Mouse (Mus musculus): ENCODE measurements around the gene Dhrs2. TPM values are rescaled to one million over a fixed set of nuclear protein-coding genes. Genes with fewer than 3 reads are reported as not detected.
A peak's percentile ranks its signal among the peaks of the same experiment; 100 is the strongest.

Dhrs2 gene
- polyA plus RNA-seq, 1 experiment from 2014 or later, result not detected

- Histone ChIP-seq H3K4me1 (replicated peaks) (peaks cover 27% of the 10 kb centered on the region), H3K36me3 (no peaks in the 10 kb centered on the region), H3K4me2 (no peak overlapping the region), H3K9ac (no peak overlapping the region), H3K4me3 (no peak overlapping the region), H3K9me3 (replicated peaks) (peaks cover 3% of the 10 kb centered on the region), H3K27ac (ENCODE audit: poor library complexity, severe bottlenecking) (no peak overlapping the region), H3K27me3 (replicated peaks) (peaks cover 15% of the 10 kb centered on the region; the same call in 1 of the 2 replicates)
- 48% methylated on average over 2 of the region's 2 CpGs for WGBS
- ATAC-seq (ENCODE audit: insufficient number of reproducible peaks, low FRiP score), result no peak
These were observed 24.7 kb upstream of the Dhrs2 start for GRCm38 (mm10) chr14:55197121-55197520.

- peak; percentile 68 for ATAC-seq (ENCODE audit: insufficient number of reproducible peaks, low FRiP score)
- H3K4me3 ChIP-seq, result no peak overlapping the region
- H3K9ac ChIP-seq, result no peak overlapping the region
- H3K36me3 ChIP-seq, result no peaks in the 10 kb centered on the region
- peaks cover 15% of the 10 kb centered on the region; the same call in 1 of the 2 replicates for H3K27me3 ChIP-seq (replicated peaks)
- H3K9me3 ChIP-seq (replicated peaks), result peaks cover 5% of the 10 kb centered on the region
- WGBS, result 8% methylated on average over 2 of the region's 2 CpGs
- peaks cover 27% of the 10 kb centered on the region for H3K4me1 ChIP-seq (replicated peaks)
- H3K27ac ChIP-seq (ENCODE audit: poor library complexity, severe bottlenecking), result no peak overlapping the region
- H3K4me2 ChIP-seq, result no peak overlapping the region
These were observed 23.6 kb upstream of the Dhrs2 start for GRCm38 (mm10) chr14:55198187-55198586.

- Histone ChIP-seq H3K4me1 (replicated peaks) (no peaks in the 10 kb centered on the region), H3K9me3 (replicated peaks) (peaks cover 5% of the 10 kb centered on the region), H3K9ac (no peak overlapping the region), H3K36me3 (no peaks in the 10 kb centered on the region), H3K27ac (ENCODE audit: poor library complexity, severe bottlenecking) (no peak overlapping the region), H3K4me2 (no peak overlapping the region), H3K4me3 (no peak overlapping the region), H3K27me3 (replicated peaks) (no peaks in the 10 kb centered on the region)
- no peak for ATAC-seq (ENCODE audit: insufficient number of reproducible peaks, low FRiP score)
- 89% methylated on average over 3 of the region's 3 CpGs for WGBS
These were observed 17.3 kb upstream of the Dhrs2 start for GRCm38 (mm10) chr14:55204544-55204943.

GRCm38 (mm10) chr14:55205045-55205750, 16.6 kb upstream of the Dhrs2 start:
- peaks cover 5% of the 10 kb centered on the region for H3K9me3 ChIP-seq (replicated peaks)
- ATAC-seq (ENCODE audit: insufficient number of reproducible peaks, low FRiP score), result no peak
- WGBS, result 47% methylated on average over 3 of the region's 3 CpGs

GRCm38 (mm10) chr14:55208306-55208705, 13.5 kb upstream of the Dhrs2 start:
- WGBS, result 71% methylated on average over 2 of the region's 2 CpGs
- H3K4me3 ChIP-seq, result no peak overlapping the region
- H3K36me3 ChIP-seq, result no peaks in the 10 kb centered on the region
- no peak overlapping the region for H3K27ac ChIP-seq (ENCODE audit: poor library complexity, severe bottlenecking)
- H3K9me3 ChIP-seq (replicated peaks), result no peaks in the 10 kb centered on the region
- H3K9ac ChIP-seq, result no peak overlapping the region
- no peak overlapping the region for H3K4me2 ChIP-seq
- no peaks in the 10 kb centered on the region for H3K27me3 ChIP-seq (replicated peaks)
- no peaks in the 10 kb centered on the region for H3K4me1 ChIP-seq (replicated peaks)
- no peak for ATAC-seq (ENCODE audit: insufficient number of reproducible peaks, low FRiP score)

More at GRCm38 (mm10) chr14:55205045-55205750, 16.6 kb upstream of the Dhrs2 start:
- Histone ChIP-seq H3K36me3 (no peaks in the 10 kb centered on the region), H3K4me1 (replicated peaks) (no peaks in the 10 kb centered on the region), H3K27ac (ENCODE audit: poor library complexity, severe bottlenecking) (no peak overlapping the region), H3K27me3 (replicated peaks) (no peaks in the 10 kb centered on the region), H3K9ac (no peak overlapping the region), H3K4me2 (no peak overlapping the region), H3K4me3 (no peak overlapping the region)

- no peaks in the 10 kb centered on the region for H3K27me3 ChIP-seq (replicated peaks)
- no peak for ATAC-seq (ENCODE audit: insufficient number of reproducible peaks, low FRiP score)
- no peak overlapping the region for H3K9ac ChIP-seq
- 91% methylated on average over 3 of the region's 3 CpGs for WGBS
- no peak overlapping the region for H3K27ac ChIP-seq (ENCODE audit: poor library complexity, severe bottlenecking)
- no peaks in the 10 kb centered on the region for H3K36me3 ChIP-seq
- H3K4me3 ChIP-seq, result no peak overlapping the region
- H3K9me3 ChIP-seq (replicated peaks), result no peaks in the 10 kb centered on the region
- no peaks in the 10 kb centered on the region for H3K4me1 ChIP-seq (replicated peaks)
- no peak overlapping the region for H3K4me2 ChIP-seq
These were observed 8.2 kb upstream of the Dhrs2 start for GRCm38 (mm10) chr14:55213621-55214020.

- Histone ChIP-seq H3K4me3 (no peak overlapping the region), H3K36me3 (no peaks in the 10 kb centered on the region), H3K9ac (no peak overlapping the region), H3K4me2 (no peak overlapping the region), H3K9me3 (replicated peaks) (no peaks in the 10 kb centered on the region), H3K27me3 (replicated peaks) (peaks cover 1% of the 10 kb centered on the region), H3K27ac (ENCODE audit: poor library complexity, severe bottlenecking) (no peak overlapping the region), H3K4me1 (replicated peaks) (no peaks in the 10 kb centered on the region)
- WGBS, result 58% methylated on average over 4 of the region's 4 CpGs
- no peak for ATAC-seq (ENCODE audit: insufficient number of reproducible peaks, low FRiP score)
These were observed 7.3 kb upstream of the Dhrs2 start for GRCm38 (mm10) chr14:55214507-55214906.

- Histone ChIP-seq H3K4me3 (no peak overlapping the region), H3K9ac (no peak overlapping the region), H3K27me3 (replicated peaks) (peaks cover 5% of the 10 kb centered on the region), H3K36me3 (no peaks in the 10 kb centered on the region), H3K9me3 (replicated peaks) (no peaks in the 10 kb centered on the region), H3K27ac (ENCODE audit: poor library complexity, severe bottlenecking) (no peak overlapping the region), H3K4me1 (replicated peaks) (no peaks in the 10 kb centered on the region), H3K4me2 (no peak overlapping the region)
- ATAC-seq (ENCODE audit: insufficient number of reproducible peaks, low FRiP score), result no peak
- WGBS, result 41% methylated on average over 1 of the region's 1 CpGs
These were observed 1.4 kb downstream of the Dhrs2 start for GRCm38 (mm10) chr14:55223172-55223571.

GRCm38 (mm10) chr14:55234639-55235038, 12.8 kb downstream of the Dhrs2 start:
- Histone ChIP-seq H3K27me3 (replicated peaks) (no peaks in the 10 kb centered on the region), H3K36me3 (no peaks in the 10 kb centered on the region), H3K4me1 (replicated peaks) (no peaks in the 10 kb centered on the region), H3K4me2 (no peak overlapping the region), H3K27ac (ENCODE audit: poor library complexity, severe bottlenecking) (no peak overlapping the region), H3K9ac (no peak overlapping the region), H3K9me3 (replicated peaks) (peaks cover 9% of the 10 kb centered on the region), H3K4me3 (no peak overlapping the region)
- 87% methylated on average over 11 of the region's 11 CpGs for WGBS
- ATAC-seq (ENCODE audit: insufficient number of reproducible peaks, low FRiP score), result no peak

GRCm38 (mm10) chr14:55236685-55237084, 14.9 kb downstream of the Dhrs2 start:
- H3K9ac ChIP-seq, result no peak overlapping the region
- H3K36me3 ChIP-seq, result no peaks in the 10 kb centered on the region
- H3K4me2 ChIP-seq, result no peak overlapping the region
- WGBS, result 62% methylated on average over 2 of the region's 2 CpGs
- no peak for ATAC-seq (ENCODE audit: insufficient number of reproducible peaks, low FRiP score)
- H3K27me3 ChIP-seq (replicated peaks), result no peaks in the 10 kb centered on the region
- no peaks in the 10 kb centered on the region; the same call in 1 of the 2 replicates for H3K9me3 ChIP-seq (replicated peaks)
- no peaks in the 10 kb centered on the region for H3K4me1 ChIP-seq (replicated peaks)
- no peak overlapping the region for H3K4me3 ChIP-seq
- H3K27ac ChIP-seq (ENCODE audit: poor library complexity, severe bottlenecking), result no peak overlapping the region

- H3K36me3 ChIP-seq, result no peaks in the 10 kb centered on the region
- no peak overlapping the region for H3K4me2 ChIP-seq
- H3K27me3 ChIP-seq (replicated peaks), result no peaks in the 10 kb centered on the region
- H3K4me3 ChIP-seq, result no peak overlapping the region
- H3K4me1 ChIP-seq (replicated peaks), result no peaks in the 10 kb centered on the region
- H3K9me3 ChIP-seq (replicated peaks), result no peaks in the 10 kb centered on the region; the same call in 1 of the 2 replicates
- WGBS, result 75% methylated on average over 1 of the region's 1 CpGs
- H3K27ac ChIP-seq (ENCODE audit: poor library complexity, severe bottlenecking), result no peak overlapping the region
- H3K9ac ChIP-seq, result no peak overlapping the region
- no peak for ATAC-seq (ENCODE audit: insufficient number of reproducible peaks, low FRiP score)
These were observed 20.9 kb downstream of the Dhrs2 start for GRCm38 (mm10) chr14:55242664-55243063.

- H3K36me3 ChIP-seq, result no peaks in the 10 kb centered on the region
- no peak for ATAC-seq (ENCODE audit: insufficient number of reproducible peaks, low FRiP score)
- 48% methylated on average over 6 of the region's 6 CpGs for WGBS
- H3K27ac ChIP-seq (ENCODE audit: poor library complexity, severe bottlenecking), result no peak overlapping the region
- no peak overlapping the region for H3K4me2 ChIP-seq
- H3K4me1 ChIP-seq (replicated peaks), result no peaks in the 10 kb centered on the region
- no peak overlapping the region for H3K4me3 ChIP-seq
- no peaks in the 10 kb centered on the region for H3K9me3 ChIP-seq (replicated peaks)
- no peak overlapping the region for H3K9ac ChIP-seq
- H3K27me3 ChIP-seq (replicated peaks), result no peaks in the 10 kb centered on the region
These were observed 25.4 kb downstream of the Dhrs2 start for GRCm38 (mm10) chr14:55247181-55247580.

Measured in heart, embryonic 12.5 days (tissue).